Mouse (Mus musculus) spleen, postnatal 14 days (tissue): ENCODE measurements around the gene Thbs4.
"Not testable (repeated sequence)": the region's sequence is repeated elsewhere in the genome, so short reads cannot be mapped to it uniquely, and the experiment has no call there.

ENCODE experiments used
- DNase-seq, 2 experiments: peaks; one replicate each; pipeline ENCODE4 v3.0.0; 2021 to 2022; ENCODE audit warnings: low spot score in 2 of 2

Gene Thbs4

DNA sequence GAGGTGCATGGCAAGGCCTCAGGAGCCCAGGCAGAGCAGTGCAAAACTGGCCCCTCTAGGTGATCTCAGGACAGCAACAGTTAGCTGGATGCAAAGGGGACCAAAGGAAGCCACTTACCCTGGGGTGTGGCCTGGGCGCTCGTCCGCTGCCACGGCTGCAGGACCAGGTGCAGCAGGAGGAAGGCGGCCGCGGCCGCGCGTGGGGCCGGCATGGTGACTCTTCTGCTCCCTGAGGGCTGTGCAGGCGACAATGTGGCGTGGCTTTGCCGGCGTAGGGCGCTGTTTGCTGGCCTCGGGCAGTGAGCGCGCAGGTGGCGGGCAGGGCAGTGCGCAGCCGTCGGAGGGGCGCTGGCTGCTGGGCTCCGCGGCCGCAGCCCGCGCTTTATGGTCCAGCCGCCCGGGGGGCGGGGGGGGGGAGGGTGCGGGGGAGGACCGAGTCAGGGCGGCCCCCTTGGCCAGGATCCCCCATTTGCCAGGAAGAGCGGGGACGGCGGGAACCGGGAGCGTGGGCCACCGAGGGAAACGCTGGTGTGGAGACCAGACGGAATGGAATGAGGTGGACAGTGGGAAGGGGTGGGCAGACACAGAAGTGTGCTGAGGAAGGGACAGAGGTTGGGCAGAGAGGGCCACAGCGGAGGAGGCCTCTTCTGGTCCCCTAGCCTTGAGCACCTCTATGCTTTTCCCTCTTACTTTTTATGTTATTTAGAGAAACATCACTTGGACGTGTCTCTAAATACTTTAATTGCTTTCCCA lies at the start of gene Thbs4:
Gene Thbs4 (minus strand): TSS at position 357 of the 753 bp plus-strand sequence.
- DNase-seq = no peak

DNA sequence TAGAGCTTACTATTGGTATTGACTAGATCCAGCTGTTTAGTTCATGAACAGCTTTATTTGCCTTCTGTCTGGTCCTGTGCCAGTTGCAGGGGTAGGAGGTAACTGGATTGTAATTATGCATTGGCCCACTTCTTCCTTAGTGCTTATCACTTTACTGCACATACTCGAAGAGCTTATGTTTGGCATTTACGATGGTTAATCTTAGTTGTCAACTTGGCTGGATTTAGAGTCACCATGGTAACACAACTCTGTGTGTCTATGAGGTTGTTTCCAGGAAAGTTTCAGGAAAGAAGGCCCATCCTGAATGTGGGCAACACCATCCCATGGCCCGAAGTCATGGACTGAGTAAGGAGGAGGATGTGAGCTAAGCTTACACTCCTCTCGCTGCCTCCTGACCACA lies 38.5 kb upstream of the Thbs4 start:
- no peak for DNase-seq

DNA sequence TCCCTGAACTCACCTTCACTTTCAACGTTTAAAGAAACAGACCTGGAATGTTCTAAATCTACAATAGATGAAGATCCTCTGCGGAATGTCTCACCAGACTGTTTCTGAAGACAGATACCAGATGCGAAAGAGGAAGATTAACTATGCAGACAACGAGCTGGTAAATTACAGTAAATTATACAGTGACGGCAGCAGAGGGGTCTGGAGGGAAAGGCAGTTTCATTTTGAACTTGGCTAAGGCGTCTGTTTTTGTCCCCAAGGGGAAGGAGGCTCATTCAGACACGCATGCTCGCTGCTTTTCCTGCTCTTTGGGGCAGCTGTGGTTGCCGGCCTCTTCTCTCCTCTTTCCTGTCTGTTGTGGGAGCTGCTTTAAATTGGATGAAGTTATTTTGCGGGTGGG lies 34.2 kb upstream of the Thbs4 start:
- no peak for DNase-seq

DNA sequence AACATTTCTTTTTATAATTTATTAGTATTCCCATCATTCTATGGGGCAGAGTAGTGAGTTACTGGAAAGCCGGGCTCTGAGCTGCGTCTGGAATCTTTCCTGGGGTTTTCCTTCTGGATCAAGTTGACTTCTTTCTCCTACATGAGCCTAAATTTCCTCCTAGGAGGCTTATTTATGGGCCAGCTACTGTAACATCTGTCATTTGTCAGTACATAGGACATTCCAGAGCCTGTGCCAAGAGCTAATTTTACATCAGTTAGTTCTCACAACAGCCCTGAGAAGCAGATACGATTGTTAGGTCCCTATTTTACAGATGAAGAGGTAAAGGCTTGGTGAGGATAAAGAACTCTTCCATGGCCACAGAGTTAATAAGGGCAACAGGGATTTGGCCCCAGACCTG lies 22.7 kb upstream of the Thbs4 start:
- no peak for DNase-seq

DNA sequence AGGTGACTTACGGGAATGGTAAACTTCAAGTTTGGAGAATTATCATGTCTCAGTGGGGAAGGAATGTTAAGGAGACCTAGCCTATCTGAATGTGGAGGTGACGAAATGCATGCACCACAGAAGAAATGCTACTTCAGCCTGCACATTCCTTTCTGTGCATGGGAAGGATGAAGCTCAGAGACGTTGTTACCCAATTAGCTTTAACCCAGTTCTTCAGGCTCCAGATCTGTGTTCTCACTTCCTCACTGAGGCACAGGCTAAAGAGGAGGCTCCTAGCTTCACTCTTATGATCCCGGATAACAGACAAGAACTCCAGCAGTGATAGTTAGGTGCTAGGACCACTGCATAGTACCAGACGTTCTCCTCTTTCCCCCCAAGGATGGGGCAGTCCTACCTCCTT lies 21.7 kb upstream of the Thbs4 start:
- DNase-seq = no peak

DNA sequence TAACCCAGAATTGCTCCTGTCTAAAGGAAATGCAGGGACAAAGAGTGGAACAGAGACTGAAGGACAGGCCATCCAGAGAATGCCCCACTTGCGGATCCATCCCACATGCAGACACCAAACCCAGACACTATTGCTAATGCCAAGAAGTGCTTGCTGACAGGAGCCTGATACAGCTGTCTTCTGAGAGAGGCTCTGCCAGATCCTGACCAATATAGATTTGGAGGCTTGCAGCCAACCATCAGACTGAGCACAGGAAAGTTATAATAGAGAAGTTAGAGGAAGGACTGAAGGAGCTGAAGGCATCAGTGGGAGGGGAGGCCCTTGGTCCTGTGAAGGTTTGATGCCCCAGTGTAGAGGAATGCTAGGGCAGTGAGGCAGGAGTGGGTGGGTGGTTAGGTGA lies 16.0 kb upstream of the Thbs4 start:
- DNase-seq = not testable (repeated sequence)

DNA sequence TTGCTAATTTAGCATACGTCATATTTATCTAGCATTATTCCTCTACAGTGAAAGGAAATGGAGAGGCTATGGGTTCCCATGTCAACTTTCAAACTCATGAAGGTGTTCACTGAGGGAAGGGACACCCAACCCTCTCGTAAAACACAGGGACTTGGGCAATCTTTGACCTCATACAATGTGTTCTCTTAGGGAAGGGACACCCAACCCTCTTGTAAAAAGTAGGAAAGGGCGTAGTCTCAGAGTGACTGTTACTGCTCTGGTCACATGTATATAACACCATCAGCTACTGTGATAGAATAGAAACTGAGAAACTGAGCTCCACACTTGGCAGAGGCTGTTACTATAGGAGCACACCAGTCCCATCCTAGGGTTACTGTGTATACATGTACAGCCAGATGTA lies 13.2 kb upstream of the Thbs4 start:
- no peak for DNase-seq

DNA sequence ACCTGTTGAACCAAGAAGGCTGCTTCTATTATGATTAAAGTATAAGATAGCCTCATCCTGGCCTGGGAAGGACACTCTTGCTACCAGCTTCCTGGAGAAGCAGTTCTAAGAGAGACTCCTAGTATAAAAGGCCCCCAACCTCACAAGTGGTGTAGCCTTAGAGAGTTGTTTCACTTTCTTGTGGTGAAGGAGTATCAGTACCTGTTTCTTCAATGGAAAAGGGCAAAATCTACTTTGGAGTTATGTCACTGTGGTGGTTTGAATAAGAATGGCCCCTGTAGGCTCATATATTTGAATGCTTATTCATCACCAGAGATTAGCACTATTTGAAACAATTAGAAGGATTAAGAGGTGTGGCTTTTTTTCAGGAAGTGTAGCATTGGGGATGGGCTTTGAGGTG lies 12.2 kb upstream of the Thbs4 start:
- no peak for DNase-seq

DNA sequence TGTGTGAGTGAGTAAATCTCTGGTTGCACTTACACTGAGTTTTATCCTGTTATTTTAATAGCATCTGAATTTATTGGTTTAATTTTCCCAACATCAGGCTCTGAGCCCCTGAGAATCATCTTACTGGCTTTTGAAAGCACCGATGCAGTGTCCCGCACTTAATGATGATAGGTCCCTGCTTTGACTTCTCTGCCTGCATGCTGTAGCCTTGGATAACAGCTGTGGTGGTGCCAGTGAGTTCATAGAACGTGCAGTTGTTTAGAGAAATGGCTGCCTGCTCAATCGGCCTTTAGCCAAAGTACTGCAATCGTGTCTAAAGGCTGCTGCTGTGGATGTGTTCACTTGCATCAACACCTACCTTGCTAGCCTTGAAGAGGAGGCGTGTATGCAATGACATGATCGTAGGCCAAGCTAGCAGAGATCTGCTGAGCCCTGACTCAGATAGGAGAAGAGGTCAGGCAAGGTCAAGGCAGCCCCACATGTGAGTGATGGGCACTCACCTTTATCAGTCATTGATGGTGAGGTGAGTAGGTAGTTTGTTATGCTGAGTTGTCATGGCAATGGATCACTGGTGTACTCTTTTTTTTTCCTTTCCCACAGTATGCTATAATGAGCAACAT lies 4.8 kb upstream of the Thbs4 start:
- no peak for DNase-seq

DNA sequence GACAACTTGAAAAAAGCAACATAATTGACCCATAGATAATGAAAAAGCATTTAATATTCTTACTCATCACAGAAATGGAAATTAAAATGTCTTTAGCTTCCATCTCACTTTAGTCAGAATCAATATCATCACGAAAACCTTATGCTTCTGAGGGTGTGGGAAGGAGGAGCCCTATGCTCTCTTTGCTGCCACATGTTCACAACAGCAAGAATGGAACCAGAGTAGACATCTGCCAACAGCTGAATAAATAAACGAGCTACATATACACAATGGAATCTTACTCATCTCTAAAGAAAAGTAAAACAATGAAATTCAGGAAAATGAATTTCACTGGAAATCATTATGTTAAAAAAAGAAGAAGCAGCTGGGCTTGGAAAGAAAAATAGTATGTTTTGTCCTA lies 4.2 kb upstream of the Thbs4 start:
- no peak for DNase-seq

DNA sequence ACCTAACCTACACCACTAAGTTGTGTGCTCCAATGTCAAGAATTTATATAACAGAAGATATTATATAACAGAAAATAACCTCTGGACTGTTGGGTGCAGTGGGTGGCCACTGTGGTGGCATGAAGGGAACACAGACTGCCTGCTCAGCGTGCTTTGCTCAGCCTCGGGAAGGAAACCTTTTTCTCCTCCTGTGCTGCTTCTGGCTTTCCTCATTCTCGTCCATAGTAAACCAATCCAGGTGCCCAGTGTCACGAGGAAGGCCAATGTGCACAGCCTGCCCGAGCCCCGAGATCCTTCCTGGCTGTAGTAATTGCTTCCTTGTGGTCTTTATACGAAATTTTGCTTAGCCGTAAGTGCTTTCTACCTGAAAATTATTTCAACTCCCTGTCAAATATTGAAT lies 982 bp downstream of the Thbs4 start:
- no peak for DNase-seq

DNA sequence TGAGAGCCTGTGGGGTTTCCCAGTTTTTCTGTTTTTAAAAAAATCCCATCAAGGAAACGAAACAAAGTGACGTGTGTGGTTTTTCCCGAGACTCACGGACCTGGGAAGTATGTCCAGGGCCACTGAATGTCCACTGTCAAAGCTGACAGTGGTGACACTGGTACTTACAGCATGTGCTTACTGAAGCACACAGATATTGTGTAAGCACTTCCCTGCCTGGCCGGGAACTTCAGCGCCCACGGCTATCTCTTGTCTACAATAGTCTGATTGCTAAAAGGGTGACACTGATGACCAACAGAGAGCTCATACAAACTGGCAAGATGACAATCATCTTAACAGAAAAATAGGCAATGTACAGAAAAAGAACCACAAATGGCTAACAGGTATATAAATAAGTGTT lies 3.1 kb downstream of the Thbs4 start:
- no peak for DNase-seq

DNA sequence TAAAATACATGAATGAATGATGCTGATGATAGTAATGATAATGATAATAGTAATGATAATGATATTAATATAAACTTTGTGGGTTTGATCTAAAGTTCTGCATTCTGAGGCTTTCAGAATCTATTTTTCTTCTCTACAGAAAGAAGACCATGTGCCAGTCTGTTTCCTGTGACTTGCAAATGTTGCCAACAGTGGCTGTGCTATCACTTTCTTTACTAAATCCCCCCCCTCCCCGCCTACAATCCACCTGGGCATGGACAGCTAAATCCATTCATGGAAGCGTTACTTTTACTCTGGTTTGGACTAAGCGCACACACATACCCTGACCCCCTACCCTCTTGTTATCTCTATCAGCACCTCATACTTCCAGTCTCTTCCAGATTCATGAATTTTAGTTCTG lies 10.3 kb downstream of the Thbs4 start:
- no peak for DNase-seq

DNA sequence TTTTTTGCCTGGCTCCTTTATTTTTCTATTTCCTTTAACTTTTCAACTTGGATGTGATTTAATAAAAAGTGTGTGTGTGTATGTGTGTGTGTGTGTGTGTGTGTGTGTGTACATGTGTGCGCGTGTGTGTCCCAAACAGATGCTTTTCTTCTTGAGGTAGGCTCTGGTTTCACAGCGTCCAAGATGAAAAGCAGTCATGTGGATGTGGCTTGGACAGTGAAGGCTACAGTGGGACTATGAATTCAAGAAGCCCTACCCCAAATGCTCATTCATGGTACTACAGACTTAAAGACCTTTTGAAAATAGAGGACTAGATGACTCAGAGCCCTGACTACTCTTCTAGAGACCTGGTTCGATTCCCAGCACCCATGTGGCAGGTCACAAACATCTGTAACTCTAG lies 11.1 kb downstream of the Thbs4 start:
- no peak for DNase-seq

DNA sequence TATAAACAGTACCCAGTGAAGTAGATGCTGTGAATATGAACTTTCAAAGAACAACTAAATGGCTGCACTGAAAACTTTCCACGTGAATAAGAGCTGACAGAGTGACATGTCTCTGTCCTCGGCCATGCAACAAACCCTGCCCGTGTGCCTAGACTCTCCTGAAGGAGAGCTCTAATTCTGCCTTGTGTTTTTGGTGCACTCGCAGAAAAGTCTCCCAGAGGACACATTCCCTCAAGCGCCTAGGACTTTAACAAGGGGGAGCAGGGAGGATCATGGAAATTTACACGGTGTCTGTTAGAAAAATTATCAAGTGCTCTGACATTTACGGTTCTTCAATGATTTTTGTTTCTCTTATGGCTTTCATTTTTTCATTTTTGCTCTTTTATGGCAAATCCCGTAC lies 13.7 kb downstream of the Thbs4 start:
- DNase-seq = no peak

DNA sequence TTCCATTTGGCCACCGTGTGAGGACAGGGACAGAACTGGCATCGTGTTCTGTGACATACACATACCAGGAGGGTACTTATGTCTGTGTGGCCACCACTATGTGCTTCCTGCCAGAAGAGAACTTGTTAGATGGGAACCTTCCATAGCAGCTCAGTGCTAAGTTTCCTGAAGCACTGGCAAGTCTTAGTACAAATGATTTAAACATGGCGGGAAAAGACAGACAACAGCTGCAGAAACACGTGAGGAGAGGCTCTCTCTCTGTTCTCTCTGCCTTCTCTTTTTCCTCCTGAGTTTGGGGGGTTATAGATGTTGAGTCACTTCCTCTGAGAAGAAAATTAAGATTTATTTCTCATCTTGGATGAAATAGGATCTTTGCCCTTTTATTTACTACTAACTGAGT lies 14.5 kb downstream of the Thbs4 start:
- DNase-seq = no peak

DNA sequence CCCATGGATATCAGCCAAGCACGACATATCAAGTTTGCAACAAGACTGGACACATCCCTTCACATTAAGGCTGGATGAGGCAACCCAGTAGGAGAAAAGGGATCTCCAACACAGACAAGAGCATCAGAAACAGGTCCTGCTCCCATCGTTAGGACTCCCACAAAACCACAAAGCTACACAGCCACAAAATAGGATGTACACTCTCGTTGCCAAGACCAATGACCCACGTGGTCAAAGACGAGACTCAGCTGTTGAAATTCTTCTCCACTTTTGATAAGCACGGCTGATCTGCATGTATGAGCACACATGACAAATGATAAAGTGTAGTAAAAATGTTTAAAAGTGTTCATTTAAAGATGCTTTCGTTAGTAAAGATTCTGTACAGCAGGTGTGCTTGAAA lies 16.0 kb downstream of the Thbs4 start:
- no peak for DNase-seq

DNA sequence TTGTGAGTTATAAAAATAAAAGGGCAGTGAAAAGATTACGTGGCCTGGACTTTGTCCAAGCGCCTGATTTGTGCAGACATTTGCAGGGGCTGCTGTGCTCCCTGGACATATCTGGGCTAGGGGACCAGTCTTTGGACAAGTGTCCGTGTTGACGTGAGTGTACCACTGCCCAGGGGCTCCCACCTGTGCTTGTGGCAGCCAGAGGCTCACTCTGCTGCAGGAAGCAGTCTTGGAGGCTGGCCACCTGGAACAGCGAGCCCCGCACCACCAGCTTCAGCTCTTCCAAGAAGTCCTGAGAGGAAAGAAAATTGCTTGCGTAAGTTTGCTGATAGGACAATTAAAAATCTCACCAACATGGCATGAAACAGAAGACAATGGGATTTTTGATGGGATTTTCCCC lies 18.7 kb downstream of the Thbs4 start:
- no peak for DNase-seq

DNA sequence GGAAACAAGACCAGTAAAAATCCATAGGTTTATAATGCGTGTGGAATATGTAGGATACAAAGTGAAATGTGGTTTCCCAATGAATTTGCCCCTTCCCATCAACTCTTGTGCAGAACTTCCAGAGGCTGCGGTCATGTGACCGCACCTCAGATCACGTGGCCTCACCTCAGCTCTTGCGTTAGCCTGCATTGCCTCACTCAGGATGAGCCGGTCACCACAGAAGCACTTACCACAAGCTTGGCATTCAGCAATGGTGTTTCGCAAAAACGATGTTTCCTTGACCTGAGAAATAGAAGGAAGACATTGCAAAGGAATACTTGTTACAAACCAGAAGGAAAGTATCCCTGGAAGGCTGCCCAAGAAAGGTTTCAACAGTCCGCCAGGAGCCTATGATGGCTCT lies 19.7 kb downstream of the Thbs4 start:
- no peak for DNase-seq

DNA sequence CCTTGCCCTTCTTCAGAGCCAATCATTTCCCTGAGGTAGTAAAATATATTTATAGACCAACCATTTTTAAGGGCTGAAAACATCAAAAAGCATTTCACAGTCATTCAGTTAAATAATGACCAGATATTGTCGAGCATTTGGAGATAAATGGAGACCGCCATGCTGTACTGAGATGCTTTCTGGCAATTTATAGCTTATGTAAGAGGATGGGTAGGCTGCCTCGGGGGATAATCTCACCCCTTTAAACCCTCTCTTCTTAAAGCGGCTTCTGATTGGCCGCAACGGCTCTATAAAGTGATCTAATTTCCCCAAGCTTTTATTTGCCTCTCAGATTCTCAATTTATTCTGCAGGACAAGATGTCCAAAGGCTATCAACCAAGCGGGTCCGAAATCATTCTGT lies 22.1 kb downstream of the Thbs4 start:
- DNase-seq = no peak

DNA sequence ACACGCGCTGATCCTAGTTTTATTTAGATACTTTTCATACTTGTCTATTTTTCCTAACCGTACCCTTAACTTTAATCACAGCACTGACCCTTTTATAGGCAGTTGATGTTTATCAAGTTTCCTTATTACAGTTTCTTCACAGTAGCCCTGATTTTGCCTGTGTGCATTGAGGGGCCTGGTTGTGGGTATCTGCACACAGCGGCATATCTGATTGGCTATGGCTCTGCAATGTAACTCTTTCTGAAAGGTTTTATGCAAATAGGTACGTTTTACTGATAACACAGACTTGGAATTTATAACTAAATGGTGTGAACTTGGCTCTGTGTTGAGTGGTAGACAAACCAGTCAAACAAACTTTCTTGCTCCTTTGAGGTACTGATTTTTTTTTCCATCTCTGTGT lies 23.1 kb downstream of the Thbs4 start:
- DNase-seq = no peak

DNA sequence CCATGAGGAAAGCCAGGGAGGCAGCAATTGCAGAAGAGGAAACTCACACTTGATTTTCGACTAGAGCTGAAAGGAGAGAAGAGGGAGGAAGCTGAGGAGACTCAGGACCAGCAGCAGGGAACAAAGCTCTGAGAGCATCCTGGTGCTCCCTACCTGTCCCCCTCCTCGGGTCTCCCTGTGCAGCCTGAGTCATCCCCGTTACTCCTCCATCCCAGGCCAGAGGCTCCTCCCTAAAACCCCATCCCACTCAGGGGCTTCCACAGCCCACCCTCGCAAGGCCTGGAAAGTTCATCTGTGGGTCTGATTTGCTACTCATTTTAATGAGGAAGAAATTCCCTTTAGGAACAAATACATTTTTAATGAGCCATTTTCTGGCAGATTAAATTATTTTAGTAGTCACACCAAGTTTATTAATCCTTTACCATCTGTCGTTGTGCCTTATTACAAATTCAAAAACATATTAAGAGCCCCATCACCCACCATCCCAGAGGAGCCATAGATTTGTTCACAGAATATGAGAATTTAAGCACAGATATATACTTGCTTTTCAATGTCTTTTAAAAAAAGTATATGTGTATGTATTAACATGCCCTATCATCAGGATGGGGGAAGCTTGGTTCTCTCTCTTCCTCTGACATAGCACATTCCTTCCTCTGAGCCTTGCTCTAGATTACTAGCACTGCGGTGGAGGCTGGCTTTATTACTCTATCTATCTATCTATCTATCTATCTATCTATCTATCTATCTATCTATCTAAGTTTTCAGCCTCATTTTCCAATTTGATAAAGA lies 29.0 kb downstream of the Thbs4 start:
- DNase-seq = no peak

DNA sequence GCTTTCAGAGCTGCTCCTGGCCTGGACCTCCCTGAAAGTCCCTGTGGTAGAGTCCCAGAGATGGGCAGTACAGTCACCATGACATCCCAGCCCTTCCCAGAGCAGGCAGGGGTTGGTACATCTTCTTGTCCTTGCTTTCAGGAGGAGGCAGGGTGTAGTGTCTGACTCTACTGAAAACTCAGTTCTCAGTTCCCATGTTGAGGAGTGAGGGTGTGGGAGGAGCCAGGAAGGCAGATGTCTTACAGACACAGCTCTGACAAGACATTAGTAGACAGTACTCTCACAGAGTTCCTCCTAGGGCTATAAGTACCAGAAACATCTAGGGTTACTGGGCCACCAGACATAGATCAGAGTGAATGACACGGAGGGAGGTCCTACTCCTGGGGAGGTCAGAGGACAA lies 32.3 kb downstream of the Thbs4 start:
- no peak for DNase-seq
